Mouse (Mus musculus) hindbrain, postnatal 0 days (tissue): ENCODE measurements around the gene Abca6. TPM values are rescaled to one million over a fixed set of nuclear protein-coding genes. Genes with fewer than 3 reads are reported as not detected.

Source experiments
- ATAC-seq: fragments of 200-750 bp; cut with Nextera tagmentation; 2 replicates; pipeline ENCODE4 v1.8.0; 2017; ENCODE audit warnings: mild to moderate bottlenecking, moderate TSS enrichment, moderate library complexity
- DNase-seq: peaks from one replicate; pipeline ENCODE4 v3.0.0-alpha.2; 2015; ENCODE audit warnings: low spot score
- H3K27ac ChIP-seq: fragments of 300-500 bp; sonication (generic); 2 replicates; pipeline ENCODE4 v1.5.1; 2014; ENCODE audit warnings: mild to moderate bottlenecking
- H3K27me3 ChIP-seq: fragments of 300-500 bp; sonication (generic); 2 replicates; pipeline ENCODE4 v1.6.1; 2014; ENCODE audit warnings: low read length, mixed read lengths; ENCODE audit not compliant: insufficient read depth
- H3K36me3 ChIP-seq: fragments of 300-500 bp; sonication (generic); 2 replicates; pipeline ENCODE4 v1.6.1; 2014; ENCODE audit warnings: low read length, mixed read lengths; ENCODE audit not compliant: insufficient read depth
- H3K4me1 ChIP-seq: fragments of 300-500 bp; sonication (generic); 2 replicates; pipeline ENCODE4 v1.6.1; 2014; ENCODE audit warnings: antibody characterized with exemption, low read length, mixed read lengths; ENCODE audit not compliant: insufficient read depth
- H3K4me2 ChIP-seq: fragments of 300-500 bp; sonication (generic); 2 replicates; pipeline ENCODE4 v1.6.1; 2014; ENCODE audit warnings: low read depth, mild to moderate bottlenecking, low read length, moderate library complexity, mixed read lengths
- H3K4me3 ChIP-seq: fragments of 300-500 bp; sonication (generic); 2 replicates; pipeline ENCODE4 v1.5.1; 2014; ENCODE audit warnings: low read length
- H3K9ac ChIP-seq: fragments of 300-500 bp; sonication (generic); replicated peaks from 2 replicates; pipeline ENCODE4 v1.6.1; 2014; ENCODE audit warnings: mild to moderate bottlenecking, low read length, moderate library complexity, mixed read lengths
- H3K9me3 ChIP-seq: fragments of 300-500 bp; sonication (generic); 2 replicates; pipeline ENCODE4 v1.6.1; 2016; ENCODE audit warnings: low read length, mixed read lengths
- CTCF ChIP-seq: IDR thresholded peaks from 2 replicates; pipeline ENCODE4 v1.5.1; 2016; ENCODE audit warnings: antibody characterized with exemption, control low read depth, low read depth
- WGBS: fragments of 180-500 bp; shearing (Covaris S2); extraction: QIAGEN DNeasy Blood & Tissue Kit; methylation state at CpG from one replicate; pipeline ENCODE4 v1.1.7; 2014; 5-methylcytosine and 5-hydroxymethylcytosine counted together
- polyA plus RNA-seq: library from polyadenylated mRNA; unstranded; fragments of >200 nt; fragmentation: Nextera tagmentation; extraction: Ambion mirVana; gene quantifications from 2 replicates; pipeline ENCODE4 v1.2.1, GENCODE M21; 2015
- total RNA-seq: library from RNA; depleted of rRNA; stranded (reverse); fragments of >200 nt; gene quantifications from 2 replicates; pipeline ENCODE4 v1.2.3, GENCODE M21; 2014

Gene Abca6
- total and polyA plus RNA-seq, 2 experiments from 2014 or later = 0.63 to 0.75 TPM

GRCm38 (mm10) chr11:110257911-110258310 is 6.3 kb upstream of the Abca6 start:
- DNase-seq (no peak), ATAC-seq (no peak)
- Histone ChIP-seq H3K9me3 (0 out of 2 replicates have a peak, but pooled peaks cover 3% of the 10 kb centered on the region), H3K27me3 (no peaks in the 10 kb centered on the region), H3K4me2 (no peak overlapping the region), H3K9ac (no peak overlapping the region), H3K4me1 (no peaks in the 10 kb centered on the region), H3K36me3 (no peaks in the 10 kb centered on the region), H3K4me3 (no peak overlapping the region), H3K27ac (no peak overlapping the region)
- 74% methylated on average over 4 of the region's 4 CpGs for WGBS
- TF ChIP-seq CTCF = no peak

GRCm38 (mm10) chr11:110257061-110257460 is 5.5 kb upstream of the Abca6 start:
- H3K36me3 ChIP-seq = no peaks in the 10 kb centered on the region
- H3K4me1 ChIP-seq = no peaks in the 10 kb centered on the region
- no peak for ATAC-seq
- no peak for TF ChIP-seq CTCF
- H3K9ac ChIP-seq = no peak overlapping the region
- 0 out of 2 replicates have a peak, but pooled peaks cover 3% of the 10 kb centered on the region for H3K9me3 ChIP-seq
- no peaks in the 10 kb centered on the region for H3K27me3 ChIP-seq
- H3K4me3 ChIP-seq = no peak overlapping the region
- 94% methylated on average over 4 of the region's 4 CpGs for WGBS
- DNase-seq = no peak
- H3K4me2 ChIP-seq = no peak overlapping the region
- H3K27ac ChIP-seq = no peak overlapping the region

DNA sequence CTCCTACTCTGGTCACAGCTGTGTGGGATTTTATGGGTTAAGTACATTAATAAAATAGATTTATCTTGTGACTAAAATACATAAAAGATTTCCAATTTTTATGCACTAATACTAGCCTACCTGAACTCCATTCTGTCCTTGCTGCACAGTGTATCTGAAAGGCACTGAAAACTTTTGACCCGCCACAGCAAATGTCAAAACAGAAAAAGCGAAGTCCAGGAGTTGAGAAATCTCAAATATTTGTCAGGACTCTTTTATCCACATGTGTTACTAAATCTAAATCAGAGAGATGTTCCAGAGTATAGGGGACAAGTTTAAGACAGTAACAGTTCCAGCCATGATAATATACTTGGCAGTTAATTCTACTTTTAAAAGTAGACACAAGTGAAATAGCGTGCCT is 680 bp upstream of the Abca6 start:
- Histone ChIP-seq H3K9me3 (no peaks in the 10 kb centered on the region), H3K27ac (no peak overlapping the region), H3K9ac (no peak overlapping the region), H3K4me3 (no peak overlapping the region), H3K4me1 (no peaks in the 10 kb centered on the region), H3K36me3 (no peaks in the 10 kb centered on the region), H3K27me3 (no peaks in the 10 kb centered on the region), H3K4me2 (no peak overlapping the region)
- ATAC-seq (no peak), DNase-seq (no peak)
- 89% methylated on average over 3 of the region's 3 CpGs for WGBS
- TF ChIP-seq CTCF = no peak

- 88% methylated on average over 10 of the region's 10 CpGs for WGBS
- Histone ChIP-seq H3K27me3 (no peaks in the 10 kb centered on the region), H3K9ac (no peak overlapping the region), H3K27ac (no peak overlapping the region), H3K4me1 (no peaks in the 10 kb centered on the region), H3K9me3 (peaks cover 3% of the 10 kb centered on the region; the same call in 1 of the 2 replicates), H3K36me3 (no peaks in the 10 kb centered on the region), H3K4me2 (no peak overlapping the region), H3K4me3 (no peak overlapping the region)
- no peak for DNase-seq
- no peak for TF ChIP-seq CTCF
- no peak for ATAC-seq
Observed at GRCm38 (mm10) chr11:110244730-110245129, 6.8 kb downstream of the Abca6 start.

DNA sequence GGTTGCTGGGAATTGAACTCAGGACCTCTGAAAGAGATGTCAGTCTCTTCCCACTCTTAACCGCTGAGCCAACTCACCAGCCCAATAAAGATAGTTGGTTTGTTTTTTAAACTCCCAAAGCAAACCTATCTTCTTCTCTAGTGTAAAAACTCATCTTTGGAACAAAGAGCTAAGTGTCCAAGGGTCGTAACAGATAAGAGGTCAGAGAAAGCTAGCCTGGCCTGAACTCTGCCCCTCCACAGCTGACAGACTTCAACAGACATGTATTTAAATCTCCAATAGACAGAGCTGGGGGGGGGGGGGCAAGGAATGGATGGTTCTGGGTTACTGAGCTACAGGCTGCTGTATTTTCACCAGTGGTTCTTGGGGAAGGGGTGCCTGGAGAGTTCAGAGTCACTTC is 14.1 kb downstream of the Abca6 start:
- DNase-seq (no peak), ATAC-seq (no peak)
- H3K36me3 ChIP-seq = no peaks in the 10 kb centered on the region
- H3K4me1 ChIP-seq = no peaks in the 10 kb centered on the region
- 88% methylated on average over 2 of the region's 2 CpGs for WGBS
- no peak overlapping the region for H3K4me3 ChIP-seq
- no peaks in the 10 kb centered on the region for H3K27me3 ChIP-seq
- TF ChIP-seq CTCF = no peak
- no peak overlapping the region for H3K4me2 ChIP-seq
- peaks cover 5% of the 10 kb centered on the region; the same call in 1 of the 2 replicates for H3K9me3 ChIP-seq
- no peak overlapping the region for H3K9ac ChIP-seq
- H3K27ac ChIP-seq = no peak overlapping the region

DNA sequence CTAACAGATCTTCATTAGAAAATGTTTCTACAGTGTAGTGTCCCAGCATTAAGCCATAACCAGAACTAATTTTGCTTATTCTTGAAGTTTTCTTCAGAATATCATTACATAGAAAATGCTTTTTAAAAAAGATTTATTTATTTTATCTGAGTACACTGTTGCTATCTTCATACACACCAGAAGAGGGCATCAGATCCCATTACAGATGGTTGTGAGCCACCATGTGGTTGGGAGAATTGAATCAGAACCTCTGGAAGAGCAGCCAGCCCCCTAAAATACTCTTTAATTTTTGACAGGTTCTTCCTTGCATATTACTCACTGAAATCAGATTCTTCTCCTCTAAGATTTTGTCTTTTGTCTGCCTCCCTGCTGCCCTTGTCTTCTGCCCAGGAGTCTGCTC is 18.6 kb downstream of the Abca6 start:
- H3K4me3 ChIP-seq = no peak overlapping the region
- H3K4me2 ChIP-seq = no peak overlapping the region
- no peaks in the 10 kb centered on the region for H3K4me1 ChIP-seq
- H3K27ac ChIP-seq = no peak overlapping the region
- H3K9me3 ChIP-seq = no peaks in the 10 kb centered on the region
- no peaks in the 10 kb centered on the region for H3K27me3 ChIP-seq
- H3K9ac ChIP-seq = no peak overlapping the region
- TF ChIP-seq CTCF = no peak
- H3K36me3 ChIP-seq = no peaks in the 10 kb centered on the region
- no peak for ATAC-seq
- no peak for DNase-seq

DNA sequence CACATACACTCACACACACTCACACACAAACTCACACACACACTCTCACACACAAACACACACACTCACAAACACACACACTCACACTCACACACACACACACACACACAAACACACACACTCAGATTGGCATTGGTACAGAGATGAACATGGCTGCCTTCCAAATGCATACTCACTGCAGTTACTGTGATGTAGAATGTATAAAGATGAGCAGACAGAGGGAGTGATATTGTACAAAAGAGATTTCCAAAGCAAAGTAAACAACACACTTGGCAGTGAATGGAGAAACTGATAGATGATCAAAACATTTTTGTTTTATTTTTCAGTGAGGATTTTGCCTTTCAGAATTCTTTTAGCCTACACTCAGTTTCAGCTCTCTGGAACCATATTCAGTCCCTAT is 34.5 kb downstream of the Abca6 start:
- Histone ChIP-seq H3K9me3 (no peaks in the 10 kb centered on the region), H3K9ac (no peak overlapping the region), H3K4me3 (no peak overlapping the region), H3K36me3 (no peaks in the 10 kb centered on the region), H3K4me1 (no peaks in the 10 kb centered on the region), H3K27me3 (no peaks in the 10 kb centered on the region), H3K4me2 (no peak overlapping the region), H3K27ac (no peak overlapping the region)
- no peak for TF ChIP-seq CTCF
- ATAC-seq (no peak), DNase-seq (no peak)
